Mouse (Mus musculus): ENCODE measurements around the gene Usp30. TPM values are rescaled to one million over a fixed set of nuclear protein-coding genes. Genes with fewer than 3 reads are reported as not detected.
A peak's percentile ranks its signal among the peaks of the same experiment; 100 is the strongest.

The Usp30 gene
- polyA plus RNA-seq, 1 experiment from 2014 or later: 15.3 TPM

DNA sequence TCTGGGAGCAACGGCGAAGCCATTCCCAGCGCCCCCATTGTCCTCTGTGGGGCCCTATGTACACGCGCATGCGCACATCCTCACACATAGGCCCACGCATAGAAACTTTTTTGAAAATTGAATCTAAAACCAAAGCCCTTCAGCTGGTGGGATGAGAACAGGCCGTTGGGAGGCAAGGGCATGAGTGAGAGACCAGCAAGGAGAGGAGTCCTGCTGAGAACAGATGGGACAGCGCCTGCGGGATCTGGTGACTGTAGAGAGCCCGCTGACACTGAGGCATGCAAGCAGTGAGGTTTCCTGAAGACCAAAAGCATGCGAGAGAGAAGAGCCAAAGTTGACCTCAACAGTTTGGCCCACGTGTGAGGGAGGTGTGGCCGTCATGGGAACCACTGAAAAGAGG, 20.2 kb downstream of the Usp30 start:
- Histone ChIP-seq H3K4me3 (replicated peaks; ENCODE audit: low read length) (no peak overlapping the region), H3K27ac (no peak overlapping the region), H3K4me1 (replicated peaks; ENCODE audit: control insufficient read depth, insufficient read depth, low read length) (peaks cover 14% of the 10 kb centered on the region), H3K9me3 (ENCODE audit: control insufficient read depth, low read length) (no peaks in the 10 kb centered on the region), H3K36me3 (replicated peaks; ENCODE audit: control insufficient read depth, insufficient read depth) (no peaks in the 10 kb centered on the region), H3K27me3 (ENCODE audit: control insufficient read depth, insufficient read depth, low read length) (no peaks in the 10 kb centered on the region), H3K9ac (no peak overlapping the region), H3K4me2 (replicated peaks) (no peak overlapping the region)
- ATAC-seq (ENCODE audit: low FRiP score): no peak
- 83% methylated on average over 14 of the region's 14 CpGs for WGBS
- DNase-seq (ENCODE audit: low spot score): no peak

DNA sequence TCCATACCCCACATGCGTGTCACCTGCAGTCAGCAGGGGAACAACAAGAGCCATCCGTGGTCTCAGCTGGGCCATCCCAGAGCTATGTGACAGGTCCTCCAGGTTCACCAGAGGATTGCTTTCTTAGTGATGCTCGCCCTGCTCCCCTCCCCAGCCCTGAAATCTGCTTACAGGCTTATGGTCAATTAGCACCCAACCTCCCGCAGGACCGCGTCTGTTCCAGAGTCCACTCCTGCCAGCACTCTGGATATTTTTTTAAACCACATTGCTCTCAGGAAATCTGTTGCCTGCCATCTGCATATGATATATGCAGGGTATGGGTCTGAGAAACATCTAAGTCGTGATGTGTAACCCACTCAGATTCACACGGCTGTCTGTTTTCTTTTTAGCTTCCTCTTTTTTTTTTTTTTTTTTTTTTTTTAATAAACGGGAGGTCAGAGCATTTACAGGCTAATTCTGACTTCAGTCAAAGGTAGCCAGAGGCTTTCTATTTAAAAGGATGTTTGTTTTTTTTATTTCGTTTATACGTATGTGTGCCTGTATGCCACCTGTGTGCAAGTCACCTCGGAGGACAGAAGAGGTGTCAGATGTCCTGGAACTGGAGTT, 22.7 kb downstream of the Usp30 start:
- peaks cover 14% of the 10 kb centered on the region for H3K4me1 ChIP-seq (replicated peaks; ENCODE audit: control insufficient read depth, insufficient read depth, low read length)
- no peaks in the 10 kb centered on the region for H3K27me3 ChIP-seq (ENCODE audit: control insufficient read depth, insufficient read depth, low read length)
- no peaks in the 10 kb centered on the region for H3K36me3 ChIP-seq (replicated peaks; ENCODE audit: control insufficient read depth, insufficient read depth)
- H3K4me3 ChIP-seq (replicated peaks; ENCODE audit: low read length): no peak overlapping the region
- H3K9me3 ChIP-seq (ENCODE audit: control insufficient read depth, low read length): no peaks in the 10 kb centered on the region
- WGBS: 77% methylated on average over 12 of the region's 12 CpGs
- DNase-seq (ENCODE audit: low spot score) (no peak), ATAC-seq (ENCODE audit: low FRiP score) (no peak)
- H3K27ac ChIP-seq: no peak overlapping the region
- H3K9ac ChIP-seq: no peak overlapping the region
- H3K4me2 ChIP-seq (replicated peaks): no peak overlapping the region

GRCm38 (mm10) chr5:114090421-114091013, 25.3 kb downstream of the Usp30 start:
- Histone ChIP-seq H3K4me2 (replicated peaks) (peak overlapping the region; percentile 63), H3K36me3 (replicated peaks; ENCODE audit: control insufficient read depth, insufficient read depth) (no peaks in the 10 kb centered on the region), H3K27ac (peak overlapping the region; percentile 93), H3K4me1 (replicated peaks; ENCODE audit: control insufficient read depth, insufficient read depth, low read length) (peaks cover 14% of the 10 kb centered on the region), H3K27me3 (ENCODE audit: control insufficient read depth, insufficient read depth, low read length) (no peaks in the 10 kb centered on the region), H3K4me3 (replicated peaks; ENCODE audit: low read length) (peak overlapping the region; percentile 59), H3K9me3 (ENCODE audit: control insufficient read depth, low read length) (no peaks in the 10 kb centered on the region), H3K9ac (peak overlapping the region; percentile 91)
- DNase-seq (ENCODE audit: low spot score) (peak; percentile 28), ATAC-seq (ENCODE audit: low FRiP score) (no peak)
- WGBS: 7% methylated on average over 7 of the region's 7 CpGs

DNA sequence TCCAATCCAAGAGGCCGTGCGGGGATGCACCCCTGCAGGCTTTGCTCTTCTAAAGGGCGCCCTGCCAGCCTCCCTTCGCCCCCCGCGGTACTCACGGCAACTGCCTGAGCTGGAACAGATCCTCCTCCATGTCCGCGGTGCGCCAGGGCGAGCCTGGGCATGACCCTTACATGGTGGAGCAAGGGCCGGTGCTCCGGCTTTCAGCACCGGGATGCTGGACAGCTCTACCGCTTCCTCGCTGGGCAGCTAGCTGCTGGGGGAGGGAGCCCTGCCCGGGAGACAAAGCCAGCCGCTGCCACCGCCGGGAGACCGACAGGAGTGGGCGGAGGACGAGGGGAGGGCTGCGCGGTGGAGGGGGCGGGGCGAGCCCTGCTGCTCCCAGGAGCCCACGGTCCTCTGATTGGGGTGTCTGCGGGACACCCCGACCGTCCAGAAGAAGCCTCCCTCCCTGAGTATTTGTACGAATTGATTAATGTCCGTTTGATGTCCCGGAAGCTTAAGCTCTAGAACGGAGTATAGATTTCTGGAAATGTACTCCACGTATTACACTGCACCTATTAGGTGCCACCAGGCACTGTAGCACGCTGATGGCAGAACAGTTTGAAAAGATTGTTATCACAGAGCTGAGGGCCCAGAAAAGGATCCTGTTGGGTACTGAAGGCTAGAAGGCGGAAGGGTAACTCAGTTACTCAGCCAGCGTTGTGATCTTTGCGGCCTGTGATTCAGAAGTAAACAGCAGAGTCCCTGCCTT, 26.0 kb downstream of the Usp30 start, which contains the start of gene Svop:
TSS of gene Svop (minus strand) at position 514 of the 751 bp plus-strand sequence.
- 2% methylated on average over 40 of the region's 40 CpGs for WGBS
- peak; percentile 86 for ATAC-seq (ENCODE audit: low FRiP score)
- H3K9me3 ChIP-seq (ENCODE audit: control insufficient read depth, low read length): no peaks in the 10 kb centered on the region

DNA sequence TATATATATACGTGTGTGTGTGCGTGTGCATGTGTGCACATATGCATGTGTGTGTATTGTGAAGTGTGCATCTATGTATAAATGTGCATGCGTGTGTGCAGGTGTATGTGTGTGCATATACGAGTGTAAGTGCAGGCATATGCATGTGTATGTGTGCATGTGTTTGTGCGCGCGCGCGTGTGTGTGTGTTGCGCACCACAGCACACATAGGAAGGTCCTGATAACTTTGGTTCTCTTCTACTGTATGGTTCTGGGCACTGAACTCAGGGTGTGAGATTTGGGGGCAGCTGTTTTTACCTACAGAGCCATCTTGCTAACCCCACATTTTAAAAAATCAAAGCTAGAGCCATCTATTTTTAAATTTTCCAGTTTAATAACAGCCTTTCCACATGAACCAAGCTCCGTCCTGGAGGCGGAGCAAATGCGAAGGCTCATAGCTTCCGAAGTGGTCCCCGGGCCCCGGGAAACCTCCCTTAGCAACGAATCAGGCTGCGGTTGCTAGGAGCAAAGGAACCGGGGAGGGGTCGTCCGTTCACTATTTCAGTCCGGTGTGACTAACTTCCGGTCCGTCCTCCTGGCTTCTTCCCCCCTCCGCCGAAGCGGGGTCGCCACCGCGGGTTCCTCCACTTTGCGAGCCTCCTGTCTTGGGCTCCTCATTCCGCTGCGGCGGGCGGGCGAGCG, 34.6 kb downstream of the Usp30 start:
- ATAC-seq (ENCODE audit: low FRiP score) (peak; percentile 91), DNase-seq (ENCODE audit: low spot score) (peak; percentile 97)
- H3K4me1 ChIP-seq (replicated peaks; ENCODE audit: control insufficient read depth, insufficient read depth, low read length): peaks cover 8% of the 10 kb centered on the region
- peak overlapping the region; percentile 90 for H3K9ac ChIP-seq
- H3K9me3 ChIP-seq (ENCODE audit: control insufficient read depth, low read length): no peaks in the 10 kb centered on the region
- 8% methylated on average over 37 of the region's 37 CpGs for WGBS
- H3K4me3 ChIP-seq (replicated peaks; ENCODE audit: low read length): peak overlapping the region; percentile 86
- H3K36me3 ChIP-seq (replicated peaks; ENCODE audit: control insufficient read depth, insufficient read depth): peaks cover 14% of the 10 kb centered on the region
- H3K4me2 ChIP-seq (replicated peaks): peak overlapping the region; percentile 76
- H3K27ac ChIP-seq: peak overlapping the region; percentile 78
- H3K27me3 ChIP-seq (ENCODE audit: control insufficient read depth, insufficient read depth, low read length): no peaks in the 10 kb centered on the region

More for the DNA sequence above, 26.0 kb downstream of the Usp30 start, which contains the start of gene Svop:
- DNase-seq (ENCODE audit: low spot score): peak; percentile 72
- Histone ChIP-seq H3K27ac (peak within 1 kb of the TSS; percentile 93), H3K4me2 (replicated peaks) (peak within 1 kb of the TSS; percentile 63), H3K4me1 (replicated peaks; ENCODE audit: control insufficient read depth, insufficient read depth, low read length) (peaks cover 14% of the 10 kb centered on the region), H3K9ac (peak within 1 kb of the TSS; percentile 91), H3K36me3 (replicated peaks; ENCODE audit: control insufficient read depth, insufficient read depth) (no peaks in the 10 kb centered on the region), H3K27me3 (ENCODE audit: control insufficient read depth, insufficient read depth, low read length) (no peaks in the 10 kb centered on the region), H3K4me3 (replicated peaks; ENCODE audit: low read length) (peak within 1 kb of the TSS; percentile 59)

DNA sequence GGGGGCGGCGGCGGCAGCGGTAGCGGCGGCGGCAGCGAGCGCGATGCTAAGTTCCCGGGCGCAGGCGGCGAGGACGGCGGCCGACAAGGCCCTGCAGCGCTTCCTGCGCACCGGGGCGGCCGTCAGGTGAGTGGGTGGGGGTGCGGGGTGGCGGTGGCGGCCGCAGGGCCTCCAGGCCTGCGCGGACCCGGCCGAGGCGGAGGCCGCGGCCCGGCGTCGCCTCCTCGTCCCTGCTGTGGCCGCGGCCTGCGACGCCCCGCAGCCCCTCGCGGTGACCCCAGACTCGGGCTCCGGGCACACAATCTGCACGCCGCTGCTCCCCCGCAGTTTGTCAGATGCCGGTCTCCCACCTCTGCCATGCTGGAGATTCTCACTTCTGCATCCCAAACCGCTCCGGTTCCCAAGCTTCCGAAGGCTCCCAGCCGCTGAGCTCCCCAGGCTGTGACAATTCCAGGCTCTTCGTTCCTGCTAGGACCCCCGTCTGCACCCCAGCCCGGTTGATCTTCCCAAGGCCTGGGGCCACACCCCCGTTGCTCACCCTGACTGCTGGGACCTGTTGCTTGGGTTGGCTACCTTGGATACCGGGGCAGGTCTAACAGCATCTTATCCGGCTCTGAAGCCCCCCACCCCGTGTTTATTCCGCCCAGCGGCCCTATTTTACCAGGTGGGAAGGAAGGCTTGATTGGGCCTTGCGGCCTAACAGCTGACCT, 35.3 kb downstream of the Usp30 start:
- peak overlapping the region; percentile 86 for H3K4me3 ChIP-seq (replicated peaks; ENCODE audit: low read length)
- H3K27me3 ChIP-seq (ENCODE audit: control insufficient read depth, insufficient read depth, low read length): no peaks in the 10 kb centered on the region
- H3K27ac ChIP-seq: peak overlapping the region; percentile 78; the same call in 1 of the 2 replicates
- whole genome bisulfite sequencing: 3% methylated on average over 50 of the region's 64 CpGs
- DNase-seq (ENCODE audit: low spot score): no peak
- peak overlapping the region; percentile 76 for H3K4me2 ChIP-seq (replicated peaks)
- H3K4me1 ChIP-seq (replicated peaks; ENCODE audit: control insufficient read depth, insufficient read depth, low read length): peaks cover 8% of the 10 kb centered on the region
- peak overlapping the region; percentile 90 for H3K9ac ChIP-seq
- no peaks in the 10 kb centered on the region for H3K9me3 ChIP-seq (ENCODE audit: control insufficient read depth, low read length)
- peak; percentile 58 for ATAC-seq (ENCODE audit: low FRiP score)
- H3K36me3 ChIP-seq (replicated peaks; ENCODE audit: control insufficient read depth, insufficient read depth): peaks cover 21% of the 10 kb centered on the region

DNA sequence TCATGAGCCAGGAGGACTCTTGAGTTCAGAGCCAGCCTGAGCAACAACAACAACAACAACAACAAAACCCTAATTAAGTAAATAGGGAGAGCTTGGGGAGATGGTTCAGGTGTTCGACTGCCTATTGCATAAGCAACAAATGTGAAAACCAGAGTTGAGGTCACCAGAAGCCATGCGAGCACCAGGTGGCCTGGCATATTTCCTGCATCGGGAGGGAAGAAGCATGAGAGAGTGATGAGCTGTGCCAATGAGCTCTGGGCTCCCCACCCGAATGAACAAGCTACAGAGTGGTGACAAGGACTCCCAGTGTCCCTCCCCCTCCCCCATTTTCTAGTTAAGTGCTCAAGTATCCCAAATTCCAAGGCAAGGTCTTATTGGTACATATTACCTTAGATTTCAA, 36.6 kb downstream of the Usp30 start:
- H3K9ac ChIP-seq: no peak overlapping the region
- peaks cover 34% of the 10 kb centered on the region for H3K36me3 ChIP-seq (replicated peaks; ENCODE audit: control insufficient read depth, insufficient read depth)
- no peak overlapping the region for H3K27ac ChIP-seq
- no peak overlapping the region for H3K4me2 ChIP-seq (replicated peaks)
- no peaks in the 10 kb centered on the region for H3K9me3 ChIP-seq (ENCODE audit: control insufficient read depth, low read length)
- peaks cover 8% of the 10 kb centered on the region for H3K4me1 ChIP-seq (replicated peaks; ENCODE audit: control insufficient read depth, insufficient read depth, low read length)
- 86% methylated on average over 4 of the region's 4 CpGs for WGBS
- DNase-seq (ENCODE audit: low spot score) (no peak), ATAC-seq (ENCODE audit: low FRiP score) (no peak)
- H3K27me3 ChIP-seq (ENCODE audit: control insufficient read depth, insufficient read depth, low read length): no peaks in the 10 kb centered on the region
- no peak overlapping the region for H3K4me3 ChIP-seq (replicated peaks; ENCODE audit: low read length)

DNA sequence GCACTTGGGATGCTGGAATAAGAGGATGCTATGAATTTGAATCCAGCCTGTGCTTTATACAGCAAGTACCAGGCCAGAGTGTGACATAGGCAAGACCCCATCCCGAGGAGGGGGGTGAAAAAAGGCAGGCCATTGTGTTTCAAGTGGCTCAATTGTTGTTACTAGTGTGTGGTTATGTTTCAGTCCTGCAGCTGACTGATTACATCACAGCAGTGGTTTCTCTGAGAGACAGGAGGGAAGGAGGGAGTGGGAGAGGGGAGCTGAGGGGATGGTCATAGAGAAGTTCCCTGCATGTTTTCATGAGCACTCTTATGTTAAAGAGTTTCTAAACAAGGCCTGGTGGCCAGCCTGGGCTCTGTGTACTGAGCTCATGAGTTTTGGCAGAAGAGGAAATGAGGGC, 37.5 kb downstream of the Usp30 start:
- Histone ChIP-seq H3K9me3 (ENCODE audit: control insufficient read depth, low read length) (no peaks in the 10 kb centered on the region), H3K27me3 (ENCODE audit: control insufficient read depth, insufficient read depth, low read length) (no peaks in the 10 kb centered on the region), H3K9ac (no peak overlapping the region), H3K4me1 (replicated peaks; ENCODE audit: control insufficient read depth, insufficient read depth, low read length) (peaks cover 8% of the 10 kb centered on the region), H3K4me2 (replicated peaks) (no peak overlapping the region), H3K27ac (no peak overlapping the region), H3K4me3 (replicated peaks; ENCODE audit: low read length) (no peak overlapping the region), H3K36me3 (replicated peaks; ENCODE audit: control insufficient read depth, insufficient read depth) (peaks cover 39% of the 10 kb centered on the region)
- ATAC-seq (ENCODE audit: low FRiP score) (no peak), DNase-seq (ENCODE audit: low spot score) (no peak)
- 100% methylated on average over 1 of the region's 1 CpGs for WGBS

Data from hindbrain, embryonic 14.5 days (tissue).